Mouse (Mus musculus): ENCODE data around the gene Ak9. TPM values are rescaled to one million over a fixed set of nuclear protein-coding genes. Genes with fewer than 3 reads are reported as not detected.

Ak9 gene
- not detected for polyA plus RNA-seq (2014; fragmentation: Illumina TruSeq; extraction: RNeasy Lipid Tissue Mini Kit (QIAGEN cat#74804); ENCODE audit: low read depth, low replicate concordance)

GRCm38 (mm10) chr10:41303639-41304444 is at the start of gene Ak9:
Gene Ak9 (plus strand): TSS chr10:41303980.

GRCm38 (mm10) chr10:41302689-41303431 is 920 bp upstream of the Ak9 start, which contains the start of gene Fig4:
Gene Fig4 (minus strand): TSS chr10:41303260.

GRCm38 (mm10) chr10:41450137-41450670 is 146.4 kb downstream of the Ak9 start, which contains the start of gene Zbtb24:
Gene Zbtb24 (plus strand): TSS chr10:41450383.

GRCm38 (mm10) chr10:41476171-41477017 is 172.6 kb downstream of the Ak9 start, which contains the start of gene Mical1:
Gene Mical1 (plus strand): TSS chr10:41476314.

Other genes starting within 250 kb of the Ak9 start
- gene Gpr6, start 231.7 kb upstream of the Ak9 start, polyA plus RNA-seq (2014; fragmentation: Illumina TruSeq; extraction: RNeasy Lipid Tissue Mini Kit (QIAGEN cat#74804); ENCODE audit: low read depth, low replicate concordance), result not detected
- gene Fig4, start 720 bp upstream of the Ak9 start, polyA plus RNA-seq (2014; fragmentation: Illumina TruSeq; extraction: RNeasy Lipid Tissue Mini Kit (QIAGEN cat#74804); ENCODE audit: low read depth, low replicate concordance), result 8.7 TPM
- gene Zbtb24, start 146.4 kb downstream of the Ak9 start, polyA plus RNA-seq (2014; fragmentation: Illumina TruSeq; extraction: RNeasy Lipid Tissue Mini Kit (QIAGEN cat#74804); ENCODE audit: low read depth, low replicate concordance), result 7.7 TPM
- gene Mical1, start 172.3 kb downstream of the Ak9 start, polyA plus RNA-seq (2014; fragmentation: Illumina TruSeq; extraction: RNeasy Lipid Tissue Mini Kit (QIAGEN cat#74804); ENCODE audit: low read depth, low replicate concordance), result not detected
- 5.6 TPM for gene Smpd2, start 186.4 kb downstream of the Ak9 start, polyA plus RNA-seq (2014; fragmentation: Illumina TruSeq; extraction: RNeasy Lipid Tissue Mini Kit (QIAGEN cat#74804); ENCODE audit: low read depth, low replicate concordance)
- 2.3 TPM for gene Ppil6, start 186.5 kb downstream of the Ak9 start, polyA plus RNA-seq (2014; fragmentation: Illumina TruSeq; extraction: RNeasy Lipid Tissue Mini Kit (QIAGEN cat#74804); ENCODE audit: low read depth, low replicate concordance)
- 723 TPM for gene Cd164, start 215.4 kb downstream of the Ak9 start, polyA plus RNA-seq (2014; fragmentation: Illumina TruSeq; extraction: RNeasy Lipid Tissue Mini Kit (QIAGEN cat#74804); ENCODE audit: low read depth, low replicate concordance)

Measured in liver, adult 10 weeks (tissue).